Mouse (Mus musculus) bone marrow, adult 2 months (tissue): ENCODE results near the gene Dusp14. TPM values are rescaled to one million over a fixed set of nuclear protein-coding genes. Genes with fewer than 3 reads are reported as not detected.

Source experiments
- H3K27ac ChIP-seq: fragments of 200-500 bp; 2 replicates; pipeline ENCODE4 v1.5.1; 2012; ENCODE audit warnings: low read depth, mild to moderate bottlenecking, control low read depth, inconsistent platforms, low read length; ENCODE audit not compliant: control insufficient read depth, poor library complexity, insufficient read depth
- H3K4me1 ChIP-seq: fragments of 200-500 bp; 2 replicates; pipeline ENCODE4 v1.6.1; 2011; ENCODE audit warnings: low read length; ENCODE audit not compliant: control insufficient read depth, insufficient read depth
- H3K4me3 ChIP-seq: fragments of 200-500 bp; replicated peaks from 2 replicates; pipeline ENCODE3; 2011; ENCODE audit warnings: mild to moderate bottlenecking, low read depth, low read length, control low read depth; ENCODE audit not compliant: control insufficient read depth
- CTCF ChIP-seq: fragments of 200-500 bp; IDR thresholded peaks from 2 replicates; pipeline ENCODE4 v1.5.1; 2011; ENCODE audit warnings: low read length, control low read depth; ENCODE audit not compliant: control insufficient read depth, insufficient read depth
- POLR2A ChIP-seq: fragments of 200-500 bp; IDR thresholded peaks from 2 replicates; pipeline ENCODE4 v1.6.1; 2011; ENCODE audit warnings: low read depth, mild to moderate bottlenecking, control low read depth, low read length, borderline replicate concordance; ENCODE audit not compliant: control insufficient read depth
- WGBS: fragments of 180-500 bp; shearing (Covaris S2); methylation state at CpG from one replicate; pipeline ENCODE4 v1.1.7; 2018; 5-methylcytosine and 5-hydroxymethylcytosine counted together
- polyA plus RNA-seq: library from polyadenylated mRNA; stranded (reverse); fragments of >200 nt; gene quantifications from 2 replicates; pipeline ENCODE4 v1.2.4, GENCODE M21; 2011; ENCODE audit warnings: low replicate concordance; ENCODE audit not compliant: missing spikeins, insufficient read depth, insufficient read length

The Dusp14 gene
- polyA plus RNA-seq, 1 experiment = 3.1 TPM

DNA sequence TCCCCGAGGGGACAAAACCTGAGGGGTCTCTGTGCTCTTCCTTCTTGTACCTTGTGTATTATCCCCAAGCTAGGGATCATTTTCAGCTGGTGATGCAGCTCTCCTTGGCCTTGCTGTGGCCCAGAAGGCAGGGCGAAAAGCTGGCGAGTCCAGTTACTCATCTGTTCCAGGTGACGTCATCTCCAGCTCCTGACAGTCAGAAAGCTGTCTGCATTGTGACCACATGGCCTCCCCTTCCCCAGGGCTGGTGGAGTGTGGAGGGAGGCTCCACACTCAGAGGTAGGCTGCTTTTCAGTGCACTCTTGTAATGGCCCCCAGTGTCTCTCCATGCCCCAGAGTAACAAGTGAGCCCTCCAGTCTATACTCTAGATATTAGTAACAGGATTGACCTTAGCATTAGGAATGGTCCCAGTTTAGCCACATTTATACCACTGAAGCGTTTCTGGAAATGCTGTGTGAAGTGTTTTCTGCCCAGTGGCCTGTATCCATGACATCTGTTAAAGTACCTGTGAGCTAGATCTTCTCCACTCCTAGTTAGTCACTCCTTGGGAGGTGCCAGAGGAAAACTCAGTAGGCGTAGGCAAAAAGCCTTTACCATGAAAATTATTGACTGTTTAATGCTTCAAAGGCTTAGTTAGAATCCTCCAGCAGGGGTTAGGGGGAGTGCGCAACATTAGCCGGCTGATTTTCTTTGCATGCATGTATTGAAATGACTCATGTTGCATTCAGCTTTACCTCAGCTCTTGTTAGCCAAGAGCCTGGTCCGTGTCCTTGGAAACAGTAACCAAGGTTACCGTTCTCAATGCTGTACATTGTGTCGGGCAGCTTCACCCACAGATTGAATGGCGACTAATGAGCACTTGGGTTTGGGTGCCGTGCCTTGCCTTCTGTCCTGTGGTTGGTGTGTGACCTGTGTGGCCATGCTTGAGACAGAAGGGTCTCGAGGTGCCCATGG is 26.0 kb downstream of the Dusp14 start:
- WGBS = 83% methylated on average over 14 of the region's 14 CpGs
- no peak overlapping the region for H3K27ac ChIP-seq
- no peak for TF ChIP-seq CTCF
- no peak for TF ChIP-seq POLR2A
- no peaks in the 10 kb centered on the region for H3K4me1 ChIP-seq
- H3K4me3 ChIP-seq = no peak overlapping the region

DNA sequence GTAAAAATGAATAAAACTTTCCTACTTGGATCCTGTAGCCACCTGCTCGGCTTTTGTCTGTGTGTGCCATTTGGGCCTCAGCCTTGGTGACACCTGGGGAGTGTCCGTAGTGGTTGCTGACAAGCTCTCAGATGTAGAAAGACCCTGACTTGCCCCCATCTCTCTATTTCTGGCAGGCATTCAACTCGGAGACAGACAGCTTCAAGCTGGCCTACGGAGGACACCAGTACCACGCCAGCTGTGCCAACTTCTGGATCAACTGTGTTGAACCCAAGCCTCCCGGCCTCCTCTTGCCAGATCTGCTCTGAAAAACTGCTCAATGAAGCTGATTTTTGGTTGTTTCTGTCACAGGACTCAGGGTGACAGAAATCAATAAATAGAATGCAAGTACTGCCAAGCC is 28.4 kb downstream of the Dusp14 start:
- H3K4me3 ChIP-seq = no peak overlapping the region
- no peaks in the 10 kb centered on the region for H3K4me1 ChIP-seq
- no peak overlapping the region for H3K27ac ChIP-seq
- 91% methylated on average over 6 of the region's 6 CpGs for WGBS
- no peak for TF ChIP-seq CTCF
- no peak for TF ChIP-seq POLR2A

DNA sequence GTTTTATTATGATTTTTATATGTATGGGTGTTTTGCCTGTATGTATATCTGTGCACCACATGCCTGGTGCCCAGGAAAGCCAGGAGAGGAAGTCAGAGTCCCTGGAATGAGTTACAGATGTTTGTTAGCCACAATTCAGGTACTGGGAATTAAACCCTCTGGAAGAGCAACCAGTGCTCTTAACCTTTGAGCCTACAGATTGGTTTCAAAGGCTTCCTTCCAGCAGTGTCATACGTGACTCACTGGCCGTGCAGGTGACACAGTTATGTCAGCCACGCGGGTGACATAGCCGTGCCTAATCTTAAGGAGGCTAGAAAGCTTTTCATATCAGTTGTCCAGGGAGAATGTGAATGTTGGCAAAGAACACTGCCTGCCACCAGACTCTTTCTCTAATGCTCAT is 35.4 kb downstream of the Dusp14 start:
- WGBS = 89% methylated on average over 5 of the region's 5 CpGs
- Histone ChIP-seq H3K27ac (no peak overlapping the region), H3K4me3 (no peak overlapping the region), H3K4me1 (no peaks in the 10 kb centered on the region)
- TF ChIP-seq POLR2A (no peak), CTCF (no peak)

DNA sequence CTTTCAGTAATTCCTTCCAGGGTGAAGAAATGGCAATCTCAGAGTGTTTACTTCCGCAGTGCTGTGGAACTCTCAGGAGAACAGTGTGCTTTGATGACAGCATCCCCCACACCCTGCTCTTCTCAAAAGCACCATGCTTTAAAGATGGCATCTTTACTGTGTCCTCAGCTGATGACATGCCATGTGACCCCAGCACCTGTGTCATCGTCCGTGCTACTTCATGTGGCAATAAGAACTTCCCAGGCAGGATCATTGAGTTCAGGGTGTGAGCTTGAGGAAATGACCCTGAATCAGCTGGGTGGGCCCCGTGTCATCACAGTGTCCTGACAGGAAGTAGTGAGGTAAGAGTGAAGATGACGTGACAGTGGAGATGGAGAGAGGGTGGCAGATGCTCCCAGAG is 36.5 kb downstream of the Dusp14 start:
- H3K4me1 ChIP-seq = no peaks in the 10 kb centered on the region; the same call in 1 of the 2 replicates
- H3K27ac ChIP-seq = no peak overlapping the region
- 48% methylated on average over 5 of the region's 5 CpGs for WGBS
- no peak overlapping the region for H3K4me3 ChIP-seq
- TF ChIP-seq POLR2A = no peak
- no peak for TF ChIP-seq CTCF

DNA sequence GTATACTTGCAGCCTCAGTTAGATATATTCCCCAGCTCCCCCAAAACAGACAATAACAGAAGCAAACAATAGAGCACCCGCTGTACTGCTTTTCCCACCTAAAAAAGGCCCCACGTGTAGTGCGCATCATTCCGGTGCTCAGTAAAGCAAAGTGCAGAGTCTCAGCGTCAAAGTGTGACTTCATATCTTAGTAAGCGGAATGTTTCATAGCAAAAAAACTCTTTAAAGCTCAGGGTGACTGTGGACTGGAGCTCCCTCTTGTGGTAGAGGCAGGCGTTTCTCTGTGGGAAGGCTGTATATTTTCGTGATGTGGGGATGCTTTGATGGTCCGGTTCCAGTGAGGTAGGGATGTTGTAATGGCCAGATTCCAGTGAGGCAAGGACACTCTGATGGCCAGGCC is 37.1 kb downstream of the Dusp14 start:
- TF ChIP-seq POLR2A = no peak
- TF ChIP-seq CTCF = peak; percentile 60
- Histone ChIP-seq H3K4me1 (no peaks in the 10 kb centered on the region; the same call in 1 of the 2 replicates), H3K4me3 (no peak overlapping the region), H3K27ac (no peak overlapping the region)
- 65% methylated on average over 9 of the region's 9 CpGs for WGBS

DNA sequence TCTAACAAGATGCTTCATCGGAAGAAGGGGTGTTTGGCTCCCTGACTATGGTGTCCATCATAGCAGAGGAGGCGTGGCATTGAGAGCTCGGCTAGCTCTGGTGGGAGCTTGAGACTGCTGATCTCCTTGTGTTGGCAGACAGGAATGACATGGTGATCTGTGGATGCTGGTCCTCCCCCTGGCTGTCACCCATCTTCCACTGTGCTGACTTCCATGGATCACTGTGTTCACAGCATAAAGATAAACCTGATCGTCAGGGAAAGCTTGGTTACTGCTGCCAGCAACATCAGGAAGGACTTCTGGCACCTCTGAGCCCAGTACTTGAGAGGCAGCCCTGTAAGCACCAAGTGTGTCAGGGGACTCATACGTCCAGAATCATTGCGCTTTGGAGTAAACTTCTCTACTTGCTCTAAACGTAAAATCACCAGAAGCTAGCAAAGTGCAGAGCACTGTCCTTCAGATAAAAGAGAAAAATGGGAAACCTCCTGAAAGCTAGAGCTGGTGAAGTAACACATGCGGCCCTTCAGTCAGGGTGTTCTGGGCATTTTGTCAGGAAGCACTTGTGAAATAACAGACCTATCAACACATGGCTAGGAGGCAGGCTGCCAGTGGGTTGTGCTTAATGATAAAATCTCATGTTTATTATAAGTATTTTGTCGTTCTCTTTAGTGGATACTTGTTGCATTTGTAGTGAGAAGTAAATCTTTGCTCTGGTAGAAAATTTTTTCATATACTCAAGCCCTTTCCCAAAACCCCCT is 40.6 kb downstream of the Dusp14 start:
- TF ChIP-seq CTCF (no peak), POLR2A (no peak)
- Histone ChIP-seq H3K4me1 (no peaks in the 10 kb centered on the region; the same call in 1 of the 2 replicates), H3K4me3 (no peak overlapping the region), H3K27ac (no peak overlapping the region)
- 63% methylated on average over 9 of the region's 9 CpGs for WGBS

DNA sequence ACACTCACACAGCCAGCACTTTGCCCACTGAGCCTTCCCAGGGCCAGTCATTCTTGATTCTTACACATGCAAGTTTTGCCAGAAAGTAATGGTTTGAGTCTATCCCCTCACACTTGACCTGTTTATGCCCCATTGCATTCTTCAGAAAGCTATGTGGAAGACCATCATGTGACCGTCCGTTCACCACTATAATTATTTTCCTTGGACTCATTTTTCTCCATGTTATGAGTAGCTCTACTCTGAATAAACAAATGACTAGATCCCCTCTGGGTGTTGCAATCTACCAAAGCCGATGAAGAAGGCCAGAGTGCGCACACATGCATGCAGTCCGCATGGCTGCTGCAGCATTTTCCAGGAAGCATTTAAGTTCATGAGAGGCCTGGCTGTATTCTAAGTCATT is 41.8 kb downstream of the Dusp14 start:
- Histone ChIP-seq H3K27ac (no peak overlapping the region), H3K4me3 (no peak overlapping the region), H3K4me1 (no peaks in the 10 kb centered on the region; the same call in 1 of the 2 replicates)
- 87% methylated on average over 5 of the region's 5 CpGs for WGBS
- TF ChIP-seq CTCF (no peak), POLR2A (no peak)

DNA sequence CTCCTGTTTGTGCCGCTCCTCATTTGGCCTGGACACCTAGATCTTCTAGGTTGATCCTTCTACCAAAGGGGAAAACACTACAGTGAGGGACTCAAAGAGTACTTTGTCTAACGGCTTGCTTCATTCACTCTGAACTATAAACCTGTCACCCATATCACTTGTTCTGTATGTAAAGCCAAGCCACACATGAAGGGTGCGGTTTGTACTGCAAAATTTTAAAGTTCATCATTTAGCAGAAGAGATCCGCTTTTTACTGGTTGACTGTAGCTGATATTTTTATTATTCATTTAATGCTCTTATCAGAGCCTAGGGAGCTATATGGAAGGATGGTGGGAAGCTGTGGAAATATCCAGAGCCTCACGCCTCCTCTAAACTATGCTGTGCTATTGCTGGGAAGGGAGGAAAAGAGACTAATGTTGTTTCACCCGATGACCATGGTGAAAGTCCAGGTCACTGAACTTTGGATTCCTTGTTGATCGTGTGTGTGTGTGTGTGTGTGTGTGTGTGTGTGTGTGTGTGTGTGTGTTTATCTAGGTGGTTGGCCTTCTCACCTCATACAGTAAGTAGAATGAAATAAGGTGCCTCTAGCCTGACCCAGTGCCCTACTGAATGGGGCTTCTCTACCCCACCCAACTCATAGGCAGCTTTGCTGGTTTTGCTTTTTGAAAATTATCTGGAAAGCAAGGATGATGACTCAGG is 52.1 kb downstream of the Dusp14 start:
- 83% methylated on average over 7 of the region's 7 CpGs for WGBS
- no peaks in the 10 kb centered on the region for H3K4me1 ChIP-seq
- H3K27ac ChIP-seq = no peak overlapping the region
- TF ChIP-seq CTCF (no peak), POLR2A (no peak)
- H3K4me3 ChIP-seq = no peak overlapping the region
